Mouse (Mus musculus) kidney, embryonic 14.5 days (tissue): ENCODE results near the gene Trim14. TPM values are rescaled to one million over a fixed set of nuclear protein-coding genes. Genes with fewer than 3 reads are reported as not detected.

ENCODE experiments used
- ATAC-seq: fragments of 200-750 bp; cut with Nextera tagmentation; 2 replicates; pipeline ENCODE4 v1.8.0; 2017; ENCODE audit warnings: moderate number of reproducible peaks, mild to moderate bottlenecking, moderate TSS enrichment, moderate library complexity; ENCODE audit not compliant: low FRiP score, low TSS enrichment
- H3K27ac ChIP-seq: fragments of 300-500 bp; sonication (generic); 2 replicates; pipeline ENCODE4 v1.5.1; 2014; ENCODE audit warnings: low read depth, mild to moderate bottlenecking, low read length, moderate library complexity, mixed read lengths
- H3K27me3 ChIP-seq: fragments of 300-500 bp; sonication (generic); 2 replicates; pipeline ENCODE4 v1.6.1; 2014; ENCODE audit warnings: mild to moderate bottlenecking, low read length; ENCODE audit not compliant: control insufficient read depth, insufficient read depth
- H3K36me3 ChIP-seq: fragments of 300-500 bp; sonication (generic); 2 replicates; pipeline ENCODE4 v1.6.1; 2014; ENCODE audit warnings: low read length, mixed read lengths; ENCODE audit not compliant: control insufficient read depth, insufficient read depth
- H3K4me1 ChIP-seq: fragments of 300-500 bp; sonication (generic); 2 replicates; pipeline ENCODE4 v1.6.1; 2014; ENCODE audit warnings: low read length, mixed read lengths; ENCODE audit not compliant: control insufficient read depth, insufficient read depth
- H3K4me2 ChIP-seq: fragments of 300-500 bp; sonication (generic); replicated peaks from 2 replicates; pipeline ENCODE4 v1.6.1; 2014; ENCODE audit warnings: low read depth, mild to moderate bottlenecking, low read length
- H3K4me3 ChIP-seq: fragments of 300-500 bp; sonication (generic); 2 replicates; pipeline ENCODE4 v1.5.1; 2014; ENCODE audit warnings: mild to moderate bottlenecking, low read length
- H3K9ac ChIP-seq: fragments of 300-500 bp; sonication (generic); 2 replicates; pipeline ENCODE4 v1.6.1; 2014; ENCODE audit warnings: low read depth, mild to moderate bottlenecking, low read length, moderate library complexity
- H3K9me3 ChIP-seq: fragments of 300-500 bp; sonication (generic); 2 replicates; pipeline ENCODE4 v1.6.1; 2016; ENCODE audit warnings: low read length; ENCODE audit not compliant: control insufficient read depth
- WGBS: fragments of 180-500 bp; shearing (Covaris S2); extraction: QIAGEN DNeasy Blood & Tissue Kit; methylation state at CpG from one replicate; pipeline ENCODE4 v1.1.7; 2014; 5-methylcytosine and 5-hydroxymethylcytosine counted together
- polyA plus RNA-seq: library from polyadenylated mRNA; unstranded; fragments of >200 nt; fragmentation: Nextera tagmentation; extraction: Ambion mirVana; gene quantifications from 2 replicates; pipeline ENCODE4 v1.2.1, GENCODE M21; 2014

Trim14 gene
- polyA plus RNA-seq, 1 experiment from 2014 or later = 1.4 TPM

GRCm38 (mm10) chr4:46447461-46447860, 88.5 kb downstream of the Trim14 start:
- no peaks in the 10 kb centered on the region for H3K4me1 ChIP-seq
- no peak overlapping the region for H3K27ac ChIP-seq
- H3K9ac ChIP-seq = no peak overlapping the region
- no peak overlapping the region for H3K4me2 ChIP-seq
- no peaks in the 10 kb centered on the region for H3K27me3 ChIP-seq
- ATAC-seq = no peak
- H3K4me3 ChIP-seq = no peak overlapping the region
- WGBS = 76% methylated on average over 1 of the region's 1 CpGs
- H3K9me3 ChIP-seq = no peaks in the 10 kb centered on the region
- no peaks in the 10 kb centered on the region for H3K36me3 ChIP-seq

- Histone ChIP-seq H3K9me3 (no peaks in the 10 kb centered on the region), H3K4me3 (no peak overlapping the region), H3K4me2 (no peak overlapping the region), H3K27ac (no peak overlapping the region), H3K9ac (no peak overlapping the region), H3K36me3 (no peaks in the 10 kb centered on the region), H3K27me3 (no peaks in the 10 kb centered on the region), H3K4me1 (no peaks in the 10 kb centered on the region)
- ATAC-seq = no peak
- WGBS = 38% methylated on average over 9 of the region's 9 CpGs
Observed at GRCm38 (mm10) chr4:46445237-46445945, 90.5 kb downstream of the Trim14 start.

Other genes with a start within 250 kb of the Trim14 start
- gene Foxe1, start 192.5 kb downstream of the Trim14 start, polyA plus RNA-seq = not detected in 2 replicates
- 10.8 and 13.2 TPM in 2 replicates for gene Trmo, start 146.7 kb downstream of the Trim14 start, polyA plus RNA-seq
- gene Hemgn, start 122.6 kb downstream of the Trim14 start, polyA plus RNA-seq = 0.57 and 0.73 TPM in 2 replicates
- 378 and 408 TPM in 2 replicates for gene Anp32b, start 85.2 kb downstream of the Trim14 start, polyA plus RNA-seq
- 64.0 and 65.8 TPM in 2 replicates for gene Nans, start 46.9 kb downstream of the Trim14 start, polyA plus RNA-seq
- gene Coro2a, start 66.1 kb upstream of the Trim14 start, polyA plus RNA-seq = 3.2 and 6.8 TPM in 2 replicates
- gene Tbc1d2, start 114.1 kb upstream of the Trim14 start, polyA plus RNA-seq = 2.1 and 2.6 TPM in 2 replicates